Mouse (Mus musculus): ENCODE results near the gene Cmtr1. TPM values are rescaled to one million over a fixed set of nuclear protein-coding genes. Genes with fewer than 3 reads are reported as not detected.

The Cmtr1 gene
- polyA plus RNA-seq, 1 experiment from 2014 or later = 65.1 TPM

- WGBS (ENCODE audit: insufficient replicate concordance) = 68% methylated on average over 13 of the region's 13 CpGs
- H3K4me1 ChIP-seq (replicated peaks) = peaks cover 18% of the 10 kb centered on the region
- ATAC-seq (ENCODE audit: insufficient read depth) = no peak
- H3K4me2 ChIP-seq = no peak overlapping the region
- no peak overlapping the region for H3K9ac ChIP-seq
- no peak overlapping the region for H3K27ac ChIP-seq (replicated peaks)
- H3K27me3 ChIP-seq = no peaks in the 10 kb centered on the region
- H3K9me3 ChIP-seq (replicated peaks) = no peaks in the 10 kb centered on the region
- no peak overlapping the region for H3K4me3 ChIP-seq (replicated peaks)
- no peaks in the 10 kb centered on the region for H3K36me3 ChIP-seq (replicated peaks)
Measured at GRCm38 (mm10) chr17:29719628-29720575, 59.5 kb downstream of the Cmtr1 start.

- Histone ChIP-seq H3K4me3 (replicated peaks) (no peak overlapping the region), H3K9me3 (replicated peaks) (no peaks in the 10 kb centered on the region), H3K27ac (replicated peaks) (no peak overlapping the region), H3K36me3 (replicated peaks) (no peaks in the 10 kb centered on the region), H3K9ac (no peak overlapping the region), H3K4me2 (no peak overlapping the region), H3K4me1 (replicated peaks) (peaks cover 15% of the 10 kb centered on the region), H3K27me3 (no peaks in the 10 kb centered on the region)
- 58% methylated on average over 11 of the region's 11 CpGs for WGBS (ENCODE audit: insufficient replicate concordance)
- no peak for ATAC-seq (ENCODE audit: insufficient read depth)
Measured at GRCm38 (mm10) chr17:29720755-29721365, 60.5 kb downstream of the Cmtr1 start.

- Histone ChIP-seq H3K9me3 (replicated peaks) (no peaks in the 10 kb centered on the region), H3K9ac (no peak overlapping the region), H3K4me3 (replicated peaks) (no peak overlapping the region), H3K36me3 (replicated peaks) (no peaks in the 10 kb centered on the region), H3K4me2 (no peak overlapping the region), H3K27ac (replicated peaks) (no peak overlapping the region), H3K4me1 (replicated peaks) (no peaks in the 10 kb centered on the region), H3K27me3 (no peaks in the 10 kb centered on the region)
- 64% methylated on average over 6 of the region's 6 CpGs for WGBS (ENCODE audit: insufficient replicate concordance)
- no peak for ATAC-seq (ENCODE audit: insufficient read depth)
Measured at GRCm38 (mm10) chr17:29724610-29725009, 64.2 kb downstream of the Cmtr1 start.

GRCm38 (mm10) chr17:29725027-29725620 lies 64.7 kb downstream of the Cmtr1 start:
- H3K36me3 ChIP-seq (replicated peaks) = no peaks in the 10 kb centered on the region
- H3K27ac ChIP-seq (replicated peaks) = no peak overlapping the region
- no peaks in the 10 kb centered on the region for H3K4me1 ChIP-seq (replicated peaks)
- 50% methylated on average over 6 of the region's 6 CpGs for WGBS (ENCODE audit: insufficient replicate concordance)
- no peak overlapping the region for H3K4me3 ChIP-seq (replicated peaks)
- H3K4me2 ChIP-seq = no peak overlapping the region
- no peak for ATAC-seq (ENCODE audit: insufficient read depth)
- H3K9me3 ChIP-seq (replicated peaks) = no peaks in the 10 kb centered on the region
- no peaks in the 10 kb centered on the region for H3K27me3 ChIP-seq
- no peak overlapping the region for H3K9ac ChIP-seq

GRCm38 (mm10) chr17:29728082-29728481 lies 67.7 kb downstream of the Cmtr1 start:
- Histone ChIP-seq H3K9me3 (replicated peaks) (no peaks in the 10 kb centered on the region), H3K4me2 (no peak overlapping the region), H3K27ac (replicated peaks) (no peak overlapping the region), H3K4me1 (replicated peaks) (no peaks in the 10 kb centered on the region), H3K9ac (no peak overlapping the region), H3K27me3 (no peaks in the 10 kb centered on the region), H3K4me3 (replicated peaks) (no peak overlapping the region), H3K36me3 (replicated peaks) (no peaks in the 10 kb centered on the region)
- 34% methylated on average over 8 of the region's 8 CpGs for WGBS (ENCODE audit: insufficient replicate concordance)
- no peak for ATAC-seq (ENCODE audit: insufficient read depth)

- H3K9ac ChIP-seq = no peak overlapping the region
- H3K9me3 ChIP-seq (replicated peaks) = no peaks in the 10 kb centered on the region
- peaks cover 4% of the 10 kb centered on the region; the same call in 1 of the 2 replicates for H3K4me1 ChIP-seq (replicated peaks)
- H3K27ac ChIP-seq (replicated peaks) = no peak overlapping the region
- ATAC-seq (ENCODE audit: insufficient read depth) = no peak
- no peak overlapping the region for H3K4me3 ChIP-seq (replicated peaks)
- H3K27me3 ChIP-seq = no peaks in the 10 kb centered on the region
- H3K4me2 ChIP-seq = no peak overlapping the region
- no peaks in the 10 kb centered on the region for H3K36me3 ChIP-seq (replicated peaks)
- 62% methylated on average over 13 of the region's 13 CpGs for WGBS (ENCODE audit: insufficient replicate concordance)
Measured at GRCm38 (mm10) chr17:29730510-29731265, 70.3 kb downstream of the Cmtr1 start.

- no peaks in the 10 kb centered on the region for H3K36me3 ChIP-seq (replicated peaks)
- 0 out of 2 replicates have a peak, but pooled peaks cover 1% of the 10 kb centered on the region for H3K27me3 ChIP-seq
- H3K27ac ChIP-seq (replicated peaks) = no peak overlapping the region
- H3K4me2 ChIP-seq = no peak overlapping the region
- no peak overlapping the region for H3K9ac ChIP-seq
- ATAC-seq (ENCODE audit: insufficient read depth) = no peak
- H3K9me3 ChIP-seq (replicated peaks) = no peaks in the 10 kb centered on the region
- H3K4me1 ChIP-seq (replicated peaks) = peaks cover 4% of the 10 kb centered on the region; the same call in 1 of the 2 replicates
- WGBS (ENCODE audit: insufficient replicate concordance) = 48% methylated on average over 12 of the region's 12 CpGs
- no peak overlapping the region for H3K4me3 ChIP-seq (replicated peaks)
Measured at GRCm38 (mm10) chr17:29731266-29731952, 71.0 kb downstream of the Cmtr1 start.

GRCm38 (mm10) chr17:29731953-29732325 lies 71.5 kb downstream of the Cmtr1 start:
- 38% methylated on average over 6 of the region's 6 CpGs for WGBS (ENCODE audit: insufficient replicate concordance)
- ATAC-seq (ENCODE audit: insufficient read depth) = no peak
- no peak overlapping the region for H3K27ac ChIP-seq (replicated peaks)
- H3K27me3 ChIP-seq = 0 out of 2 replicates have a peak, but pooled peaks cover 3% of the 10 kb centered on the region
- no peak overlapping the region for H3K4me2 ChIP-seq
- H3K4me3 ChIP-seq (replicated peaks) = no peak overlapping the region
- peaks cover 4% of the 10 kb centered on the region; the same call in 1 of the 2 replicates for H3K4me1 ChIP-seq (replicated peaks)
- no peak overlapping the region for H3K9ac ChIP-seq
- H3K9me3 ChIP-seq (replicated peaks) = no peaks in the 10 kb centered on the region
- H3K36me3 ChIP-seq (replicated peaks) = no peaks in the 10 kb centered on the region

- Histone ChIP-seq H3K27me3 (0 out of 2 replicates have a peak, but pooled peaks cover 3% of the 10 kb centered on the region), H3K4me3 (replicated peaks) (no peak overlapping the region), H3K27ac (replicated peaks) (no peak overlapping the region), H3K4me1 (replicated peaks) (peaks cover 4% of the 10 kb centered on the region; the same call in 1 of the 2 replicates), H3K36me3 (replicated peaks) (no peaks in the 10 kb centered on the region), H3K9ac (no peak overlapping the region), H3K9me3 (replicated peaks) (no peaks in the 10 kb centered on the region), H3K4me2 (no peak overlapping the region)
- no peak for ATAC-seq (ENCODE audit: insufficient read depth)
- WGBS (ENCODE audit: insufficient replicate concordance) = 68% methylated on average over 2 of the region's 2 CpGs
Measured at GRCm38 (mm10) chr17:29732522-29732921, 72.1 kb downstream of the Cmtr1 start.

GRCm38 (mm10) chr17:29736448-29737014 lies 76.1 kb downstream of the Cmtr1 start:
- H3K9me3 ChIP-seq (replicated peaks) = no peaks in the 10 kb centered on the region
- ATAC-seq (ENCODE audit: insufficient read depth) = no peak
- H3K4me1 ChIP-seq (replicated peaks) = peaks cover 7% of the 10 kb centered on the region; the same call in 1 of the 2 replicates
- H3K36me3 ChIP-seq (replicated peaks) = no peaks in the 10 kb centered on the region
- no peak overlapping the region for H3K27ac ChIP-seq (replicated peaks)
- no peak overlapping the region for H3K9ac ChIP-seq
- 67% methylated on average over 15 of the region's 15 CpGs for WGBS (ENCODE audit: insufficient replicate concordance)
- no peak overlapping the region for H3K4me2 ChIP-seq
- H3K27me3 ChIP-seq = peaks cover 7% of the 10 kb centered on the region; the same call in 1 of the 2 replicates
- H3K4me3 ChIP-seq (replicated peaks) = no peak overlapping the region
